Mouse (Mus musculus): ENCODE measurements around the gene Mthfd1.
A peak's percentile ranks its signal among the peaks of the same experiment; 100 is the strongest.

Gene Mthfd1

DNA sequence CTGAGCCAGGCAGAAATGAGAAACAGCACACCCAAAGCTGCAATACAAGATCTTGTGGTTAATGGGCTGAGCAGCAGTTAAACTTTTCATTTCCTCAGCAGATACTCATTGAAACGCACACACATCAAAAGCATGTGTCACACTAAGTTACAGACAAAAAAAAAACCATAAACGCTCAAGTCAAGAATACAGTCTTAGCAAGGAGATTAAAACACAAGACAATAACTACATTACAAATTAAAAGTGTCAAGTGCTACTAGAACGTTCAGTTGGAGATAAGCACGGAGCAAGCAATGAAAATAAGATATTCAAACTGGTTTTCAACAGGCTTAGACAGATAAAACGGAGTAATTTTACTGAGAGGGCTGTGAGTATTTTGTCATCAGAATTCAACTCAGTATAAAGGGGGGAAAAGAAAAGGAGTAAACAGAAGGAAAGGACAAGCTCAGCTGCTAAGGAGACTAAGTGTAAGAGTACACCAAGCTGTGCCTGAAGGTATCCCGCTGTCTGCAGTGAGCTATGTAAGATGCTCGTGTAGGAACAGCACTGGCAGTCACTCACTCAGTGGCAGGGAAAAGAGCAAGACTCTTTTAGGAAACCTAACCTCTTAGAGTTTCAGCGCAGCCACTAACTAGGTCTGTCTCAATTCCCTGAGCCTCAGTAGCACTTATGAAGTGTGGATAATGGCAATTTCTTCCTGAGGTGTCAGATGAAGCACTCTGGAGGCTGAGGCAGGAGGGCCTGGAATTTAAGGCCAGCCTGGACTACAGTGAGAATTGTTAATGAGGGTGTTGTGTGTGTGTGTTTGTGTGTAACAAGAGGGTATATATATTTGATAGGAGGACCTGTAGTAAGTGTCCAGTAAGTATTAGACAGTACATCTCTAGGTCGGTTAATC, 106.6 kb downstream of the Mthfd1 start:
- no peak for DNase-seq

DNA sequence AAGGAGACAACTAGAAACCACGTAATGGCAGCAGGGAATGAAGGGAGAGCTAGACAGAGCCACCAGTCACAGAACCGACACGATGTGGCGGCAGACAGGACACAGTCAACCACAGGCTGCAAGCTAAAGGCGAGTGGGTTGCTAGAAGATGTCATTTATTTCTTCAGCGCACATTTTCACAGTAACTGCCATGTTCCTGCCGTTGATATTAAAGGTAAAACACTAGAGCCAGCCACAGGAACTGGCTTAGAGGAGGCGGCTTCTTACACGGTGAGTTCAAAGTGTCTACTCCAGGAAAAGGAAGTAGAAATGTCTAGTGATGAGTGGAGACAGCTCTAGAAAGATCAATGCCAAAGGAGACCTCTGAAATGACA, 107.2 kb downstream of the Mthfd1 start:
- no peak for DNase-seq

- DNase-seq, result no peak
These were observed 111.2 kb downstream of the Mthfd1 start for GRCm38 (mm10) chr12:76366276-76366675.

DNA sequence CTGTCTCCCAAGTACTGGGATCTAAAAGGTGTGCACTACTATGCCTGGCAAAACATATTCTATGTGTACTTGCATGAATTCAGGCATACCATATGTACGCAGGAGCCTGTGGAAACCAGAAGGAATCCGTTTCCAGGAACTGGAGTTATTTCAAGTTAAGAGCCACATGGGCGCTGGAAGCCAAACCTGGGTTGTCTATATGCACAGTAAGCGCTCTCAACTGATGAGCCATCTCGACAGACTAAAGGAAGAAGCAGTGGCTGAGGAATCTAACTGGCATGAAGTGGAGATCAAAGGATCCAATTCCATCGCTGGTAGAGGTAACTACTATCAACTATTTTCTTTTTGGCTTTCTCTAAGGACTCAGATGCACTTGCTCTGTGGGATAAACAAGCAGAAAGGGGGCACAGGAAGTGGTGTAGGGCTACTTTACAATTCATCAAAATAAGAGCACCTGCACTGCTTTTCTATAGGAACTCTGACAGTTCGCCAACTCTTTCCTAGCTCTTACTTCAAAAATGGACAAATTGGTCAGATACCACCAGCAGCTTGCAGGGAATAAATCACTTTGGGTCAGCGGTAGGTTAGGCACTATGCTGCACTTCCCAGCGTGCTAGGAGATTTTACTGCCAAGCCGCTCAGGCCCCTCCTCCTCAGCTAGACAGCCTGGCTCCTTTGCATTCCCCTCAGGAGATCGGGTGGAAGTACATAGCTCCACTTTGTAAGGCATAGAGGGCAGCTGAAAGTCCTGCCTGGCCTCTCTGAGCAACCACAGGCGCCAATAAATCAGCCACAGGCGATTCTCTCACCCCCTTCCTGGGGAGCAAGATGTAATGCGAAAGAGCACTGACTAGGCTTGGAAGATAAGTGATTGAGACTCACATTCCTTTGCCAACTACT, 112.2 kb downstream of the Mthfd1 start:
- peak; percentile 71 for DNase-seq

- DNase-seq, result no peak
These were observed 113.2 kb downstream of the Mthfd1 start for GRCm38 (mm10) chr12:76368201-76368789.

DNA sequence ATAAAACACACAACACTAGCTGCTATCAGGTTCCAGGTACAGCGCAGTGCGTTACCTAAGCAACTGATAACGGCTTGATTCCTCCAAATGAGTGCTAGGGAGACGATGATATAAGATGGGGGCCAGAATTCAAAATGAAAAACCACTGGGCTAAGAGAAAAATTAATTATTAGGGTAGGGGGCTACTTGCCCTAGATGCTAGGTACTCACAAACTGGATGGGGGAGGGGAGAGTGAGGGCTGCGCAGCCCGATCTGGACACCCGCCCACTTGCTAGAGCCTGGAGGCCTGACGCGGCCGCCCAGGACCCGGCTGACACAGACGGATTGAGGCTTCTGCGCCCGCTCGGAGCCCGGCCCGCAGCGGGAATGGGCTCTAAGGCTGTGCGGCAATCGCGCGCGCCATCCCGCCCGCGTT, 113.7 kb downstream of the Mthfd1 start:
- peak; percentile 86 for DNase-seq

All from embryo, embryonic 11 days (tissue).